Mouse (Mus musculus) hindbrain, postnatal 0 days (tissue): ENCODE data around the gene Gps2. TPM values are rescaled to one million over a fixed set of nuclear protein-coding genes. Genes with fewer than 3 reads are reported as not detected.

Source experiments
- ATAC-seq: fragments of 200-750 bp; cut with Nextera tagmentation; 2 replicates; pipeline ENCODE4 v1.8.0; 2017; ENCODE audit warnings: mild to moderate bottlenecking, moderate TSS enrichment, moderate library complexity
- DNase-seq: peaks from one replicate; pipeline ENCODE4 v3.0.0-alpha.2; 2015; ENCODE audit warnings: low spot score
- H3K27ac ChIP-seq: fragments of 300-500 bp; sonication (generic); 2 replicates; pipeline ENCODE4 v1.5.1; 2014; ENCODE audit warnings: mild to moderate bottlenecking
- H3K27me3 ChIP-seq: fragments of 300-500 bp; sonication (generic); 2 replicates; pipeline ENCODE4 v1.6.1; 2014; ENCODE audit warnings: low read length, mixed read lengths; ENCODE audit not compliant: insufficient read depth
- H3K36me3 ChIP-seq: fragments of 300-500 bp; sonication (generic); 2 replicates; pipeline ENCODE4 v1.6.1; 2014; ENCODE audit warnings: low read length, mixed read lengths; ENCODE audit not compliant: insufficient read depth
- H3K4me1 ChIP-seq: fragments of 300-500 bp; sonication (generic); 2 replicates; pipeline ENCODE4 v1.6.1; 2014; ENCODE audit warnings: antibody characterized with exemption, low read length, mixed read lengths; ENCODE audit not compliant: insufficient read depth
- H3K4me2 ChIP-seq: fragments of 300-500 bp; sonication (generic); 2 replicates; pipeline ENCODE4 v1.6.1; 2014; ENCODE audit warnings: low read depth, mild to moderate bottlenecking, low read length, moderate library complexity, mixed read lengths
- H3K4me3 ChIP-seq: fragments of 300-500 bp; sonication (generic); 2 replicates; pipeline ENCODE4 v1.5.1; 2014; ENCODE audit warnings: low read length
- H3K9ac ChIP-seq: fragments of 300-500 bp; sonication (generic); replicated peaks from 2 replicates; pipeline ENCODE4 v1.6.1; 2014; ENCODE audit warnings: mild to moderate bottlenecking, low read length, moderate library complexity, mixed read lengths
- H3K9me3 ChIP-seq: fragments of 300-500 bp; sonication (generic); 2 replicates; pipeline ENCODE4 v1.6.1; 2016; ENCODE audit warnings: low read length, mixed read lengths
- CTCF ChIP-seq: IDR thresholded peaks from 2 replicates; pipeline ENCODE4 v1.5.1; 2016; ENCODE audit warnings: antibody characterized with exemption, control low read depth, low read depth
- WGBS: fragments of 180-500 bp; shearing (Covaris S2); extraction: QIAGEN DNeasy Blood & Tissue Kit; methylation state at CpG from one replicate; pipeline ENCODE4 v1.1.7; 2014; 5-methylcytosine and 5-hydroxymethylcytosine counted together
- polyA plus RNA-seq: library from polyadenylated mRNA; unstranded; fragments of >200 nt; fragmentation: Nextera tagmentation; extraction: Ambion mirVana; gene quantifications from 2 replicates; pipeline ENCODE4 v1.2.1, GENCODE M21; 2015
- total RNA-seq: library from RNA; depleted of rRNA; stranded (reverse); fragments of >200 nt; gene quantifications from 2 replicates; pipeline ENCODE4 v1.2.3, GENCODE M21; 2014; rRNA removed

Gene Gps2
- total RNA-seq (48.1 and 67.6 TPM in 2 replicates), polyA plus RNA-seq (60.8 and 65.9 TPM in 2 replicates)

DNA sequence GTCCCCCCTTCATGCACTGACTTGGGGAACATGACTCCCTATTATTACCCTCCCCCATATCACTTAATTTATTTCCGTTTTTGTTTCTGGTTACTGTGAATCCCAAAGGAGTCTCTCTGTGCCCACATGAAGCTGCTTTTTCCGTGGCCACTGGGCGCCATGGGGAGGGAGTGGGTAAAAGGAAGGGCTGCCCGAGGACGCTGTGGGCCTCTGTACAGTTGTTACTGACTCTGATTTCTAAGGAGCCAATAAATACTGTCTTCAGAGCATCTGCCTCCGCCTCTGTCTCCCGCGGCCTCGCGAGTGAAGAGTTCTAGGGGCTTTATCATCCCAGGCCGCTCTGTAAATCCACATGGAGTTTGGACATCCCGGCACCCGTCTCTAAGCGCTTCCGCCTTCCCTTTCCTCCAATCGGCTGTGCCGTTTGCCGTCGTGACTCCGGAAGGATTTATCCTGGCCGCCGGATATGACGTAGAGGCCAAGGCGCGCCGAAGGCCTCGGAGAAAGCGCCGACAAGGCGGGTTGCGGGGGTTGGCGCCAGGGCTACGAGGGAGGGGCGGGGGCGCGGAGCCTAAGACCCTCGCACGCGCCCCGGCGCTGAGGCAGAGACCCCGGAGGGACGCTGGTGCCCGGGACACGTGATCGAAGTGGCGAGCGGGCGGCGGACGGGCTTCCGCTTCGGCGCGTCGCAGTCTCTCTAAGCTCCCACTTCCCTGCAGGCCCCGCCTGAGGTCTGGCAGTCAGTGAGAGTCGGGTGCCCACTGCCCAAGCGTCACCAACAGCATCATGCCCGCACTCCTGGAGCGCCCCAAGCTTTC, at the start of gene Gps2:
Gene Gps2, plus strand, starts transcription at position 335 of the 818 bp plus-strand sequence.
- 1% methylated on average over 57 of the region's 61 CpGs for WGBS
- ATAC-seq, result peak; percentile 94

DNA sequence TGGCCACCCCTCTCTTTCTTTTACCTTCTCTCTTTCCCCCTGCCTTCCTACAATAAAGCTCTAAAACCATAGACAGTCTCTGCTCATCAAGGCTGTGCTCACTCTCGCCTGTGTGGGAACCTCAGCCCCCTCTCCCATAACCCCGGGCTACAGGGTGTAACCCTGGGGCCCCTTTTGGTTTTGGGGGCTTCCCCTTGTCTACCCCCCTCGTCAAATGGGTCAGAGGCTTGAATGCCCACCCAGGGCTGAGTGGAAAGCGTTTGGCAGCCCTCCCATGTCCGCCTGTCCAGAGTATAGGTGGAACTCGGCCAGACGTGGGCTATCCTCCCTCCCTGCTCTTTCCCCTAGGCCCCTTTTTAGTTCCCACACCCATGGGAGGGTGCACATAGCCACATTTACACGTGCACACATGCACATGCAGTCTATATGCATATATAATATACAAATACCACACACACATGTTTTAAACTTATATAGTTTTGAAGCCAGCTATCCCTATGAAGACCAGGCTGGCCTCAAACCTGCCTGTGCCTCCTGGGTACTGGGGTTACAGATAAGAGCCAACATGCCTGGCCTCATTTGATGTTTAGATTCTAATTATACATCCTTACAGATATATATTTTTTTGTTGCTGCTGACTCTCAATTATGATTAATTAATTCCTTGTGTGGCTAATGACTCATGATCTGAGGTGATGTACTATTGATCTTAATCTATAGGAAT, 49.4 kb upstream of the Gps2 start:
- no peak for TF ChIP-seq CTCF
- no peak for ATAC-seq
- Histone ChIP-seq H3K4me2 (no peak overlapping the region), H3K4me1 (no peaks in the 10 kb centered on the region), H3K27me3 (0 out of 2 replicates have a peak, but pooled peaks cover under 1% of the 10 kb centered on the region), H3K27ac (no peak overlapping the region), H3K36me3 (no peaks in the 10 kb centered on the region), H3K4me3 (no peak overlapping the region), H3K9me3 (no peaks in the 10 kb centered on the region), H3K9ac (no peak overlapping the region)
- 44% methylated on average over 8 of the region's 8 CpGs for WGBS
- no peak for DNase-seq

More for the DNA sequence above, at the start of gene Gps2:
- H3K27ac ChIP-seq, result peak within 1 kb of the TSS; percentile 91
- no peaks in the 10 kb centered on the region for H3K27me3 ChIP-seq
- peak within 1 kb of the TSS; percentile 93 for H3K9ac ChIP-seq
- peak within 1 kb of the TSS; percentile 97 for H3K4me2 ChIP-seq
- peaks cover 8% of the 10 kb centered on the region; the same call in 1 of the 2 replicates for H3K4me1 ChIP-seq
- peaks cover 68% of the 10 kb centered on the region for H3K36me3 ChIP-seq
- H3K4me3 ChIP-seq, result peak within 1 kb of the TSS; percentile 84
- peak; percentile 97 for DNase-seq
- no peak for TF ChIP-seq CTCF
- no peaks in the 10 kb centered on the region for H3K9me3 ChIP-seq

DNA sequence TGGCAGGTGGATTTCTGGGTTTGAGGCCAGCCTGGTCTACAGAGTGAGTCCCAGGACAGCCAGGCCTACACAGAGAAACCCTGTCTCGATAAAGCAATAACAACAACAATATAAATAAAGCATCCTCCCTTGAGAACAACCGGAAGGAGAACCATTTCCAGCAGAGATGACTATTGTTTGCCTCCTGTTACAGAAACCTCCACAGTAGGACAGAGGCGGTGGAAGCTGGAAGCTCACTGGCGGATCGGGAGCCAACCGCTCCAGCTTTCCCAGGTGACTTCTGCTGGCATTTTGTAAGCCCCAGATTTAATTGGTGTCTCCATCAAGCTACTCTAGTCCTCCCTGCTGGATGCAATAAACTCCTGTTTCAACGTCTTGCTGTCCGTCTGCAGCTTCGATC, 48.1 kb upstream of the Gps2 start:
- no peaks in the 10 kb centered on the region for H3K27me3 ChIP-seq
- no peak overlapping the region for H3K4me2 ChIP-seq
- H3K9ac ChIP-seq, result no peak overlapping the region
- no peaks in the 10 kb centered on the region for H3K36me3 ChIP-seq
- no peaks in the 10 kb centered on the region for H3K4me1 ChIP-seq
- 65% methylated on average over 9 of the region's 9 CpGs for WGBS
- ATAC-seq, result no peak
- no peak for TF ChIP-seq CTCF
- no peak overlapping the region for H3K27ac ChIP-seq
- no peak overlapping the region for H3K4me3 ChIP-seq
- DNase-seq, result no peak
- H3K9me3 ChIP-seq, result no peaks in the 10 kb centered on the region

DNA sequence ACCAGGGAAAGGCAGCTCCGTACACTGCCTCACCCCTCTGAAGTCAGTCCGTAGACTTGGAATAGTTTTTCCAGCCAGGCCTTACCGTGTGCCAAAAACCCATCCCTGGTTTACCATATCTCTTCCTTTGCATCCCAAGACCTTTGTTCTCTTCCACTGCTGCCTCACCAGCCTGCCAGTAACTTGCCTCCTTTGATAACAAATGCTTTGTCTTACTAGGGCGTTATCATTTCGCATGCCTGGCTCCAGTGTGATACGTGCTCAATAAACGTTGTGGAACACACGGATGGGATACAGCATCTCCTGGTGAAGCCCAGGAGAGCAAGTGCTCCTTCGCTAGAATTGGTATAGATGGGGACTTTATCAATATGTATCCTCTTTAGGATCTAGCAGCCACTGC, 46.4 kb upstream of the Gps2 start:
- Histone ChIP-seq H3K9ac (no peak overlapping the region), H3K4me3 (no peak overlapping the region), H3K27me3 (no peaks in the 10 kb centered on the region), H3K4me1 (no peaks in the 10 kb centered on the region), H3K9me3 (no peaks in the 10 kb centered on the region), H3K4me2 (no peak overlapping the region), H3K36me3 (no peaks in the 10 kb centered on the region), H3K27ac (no peak overlapping the region)
- TF ChIP-seq CTCF, result no peak
- DNase-seq, result no peak
- ATAC-seq, result no peak
- WGBS, result 65% methylated on average over 9 of the region's 9 CpGs

DNA sequence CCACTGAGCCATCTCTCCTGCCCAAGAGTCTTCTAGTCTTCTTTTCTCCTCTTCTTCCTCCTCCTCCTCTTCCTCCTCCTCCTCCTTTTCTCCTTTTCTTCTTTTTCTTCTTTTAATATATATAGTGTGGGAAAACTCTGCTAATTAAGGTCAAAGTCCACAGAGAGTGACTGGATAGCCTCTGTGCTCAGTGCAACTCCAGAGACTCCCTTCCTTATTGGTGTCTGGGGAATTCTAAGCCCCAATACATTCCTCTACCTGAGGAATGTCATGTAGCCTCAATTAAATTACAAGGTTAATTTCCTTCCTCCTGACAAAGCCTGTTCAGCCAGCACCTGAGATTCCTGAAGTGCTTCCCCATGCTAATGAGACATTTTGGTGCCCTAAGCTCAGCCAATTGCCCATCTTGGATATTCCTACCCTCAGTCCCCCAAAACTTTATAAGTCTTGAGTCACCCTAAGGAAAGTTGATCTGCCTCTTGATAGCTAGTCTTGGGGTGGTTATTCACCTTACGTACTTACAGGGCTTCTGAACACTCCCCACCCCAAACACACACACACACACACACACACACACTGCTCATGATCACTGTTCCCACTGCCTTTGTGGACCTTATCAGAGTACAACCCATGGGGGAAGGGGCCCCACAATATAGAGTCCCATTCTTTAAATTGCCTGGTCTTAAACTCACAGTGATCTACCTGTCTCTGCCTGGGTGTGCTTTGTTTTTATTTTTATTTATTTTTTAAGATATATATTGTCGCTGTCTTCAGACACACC, 43.2 kb upstream of the Gps2 start:
- H3K27ac ChIP-seq, result no peak overlapping the region
- H3K4me3 ChIP-seq, result no peak overlapping the region
- no peaks in the 10 kb centered on the region for H3K27me3 ChIP-seq
- ATAC-seq (no peak), DNase-seq (no peak)
- H3K36me3 ChIP-seq, result no peaks in the 10 kb centered on the region
- WGBS, result 85% methylated on average over 2 of the region's 2 CpGs
- no peaks in the 10 kb centered on the region for H3K4me1 ChIP-seq
- no peak for TF ChIP-seq CTCF
- H3K4me2 ChIP-seq, result no peak overlapping the region
- no peaks in the 10 kb centered on the region for H3K9me3 ChIP-seq
- H3K9ac ChIP-seq, result no peak overlapping the region

DNA sequence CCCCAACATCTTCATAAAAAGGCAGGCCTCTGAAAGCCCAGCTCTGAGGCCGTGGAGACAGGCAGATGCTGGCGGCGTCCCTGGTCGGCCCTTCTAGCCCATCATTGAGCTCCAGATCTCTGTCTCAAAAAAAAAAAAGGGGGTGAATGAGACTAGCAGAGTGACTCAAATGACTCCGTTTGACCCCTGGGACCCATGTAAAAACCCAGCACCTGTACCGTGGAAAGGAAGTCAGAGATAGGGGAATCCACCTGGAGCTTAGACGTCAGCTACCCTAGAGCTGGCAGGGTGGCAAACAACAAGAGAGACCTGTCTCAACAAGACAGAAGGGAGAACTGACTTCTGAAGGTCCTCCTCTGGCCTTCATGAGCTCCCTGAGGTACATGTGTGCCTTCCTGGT, 41.9 kb upstream of the Gps2 start:
- Histone ChIP-seq H3K36me3 (no peaks in the 10 kb centered on the region), H3K4me1 (no peaks in the 10 kb centered on the region), H3K27ac (no peak overlapping the region), H3K4me2 (no peak overlapping the region), H3K9me3 (no peaks in the 10 kb centered on the region), H3K9ac (no peak overlapping the region), H3K27me3 (no peaks in the 10 kb centered on the region), H3K4me3 (no peak overlapping the region)
- no peak for TF ChIP-seq CTCF
- ATAC-seq (no peak), DNase-seq (no peak)
- WGBS, result 91% methylated on average over 7 of the region's 7 CpGs
